Mouse (Mus musculus) E14TG2a.4 (cell line): ENCODE results near the gene Manbal.

Experiments
- CTCF ChIP-seq: conservative IDR thresholded peaks from 2 replicates; pipeline ENCODE4 v1.5.1; 2014; ENCODE audit warnings: low read length
- NANOG ChIP-seq: IDR thresholded peaks from 2 replicates; pipeline ENCODE4 v1.6.1; 2014; ENCODE audit warnings: borderline replicate concordance, low read length, mixed read lengths
- POU5F1 ChIP-seq: IDR thresholded peaks from 2 replicates; pipeline ENCODE4 v1.6.1; 2014; ENCODE audit warnings: low read length, borderline replicate concordance

DNA sequence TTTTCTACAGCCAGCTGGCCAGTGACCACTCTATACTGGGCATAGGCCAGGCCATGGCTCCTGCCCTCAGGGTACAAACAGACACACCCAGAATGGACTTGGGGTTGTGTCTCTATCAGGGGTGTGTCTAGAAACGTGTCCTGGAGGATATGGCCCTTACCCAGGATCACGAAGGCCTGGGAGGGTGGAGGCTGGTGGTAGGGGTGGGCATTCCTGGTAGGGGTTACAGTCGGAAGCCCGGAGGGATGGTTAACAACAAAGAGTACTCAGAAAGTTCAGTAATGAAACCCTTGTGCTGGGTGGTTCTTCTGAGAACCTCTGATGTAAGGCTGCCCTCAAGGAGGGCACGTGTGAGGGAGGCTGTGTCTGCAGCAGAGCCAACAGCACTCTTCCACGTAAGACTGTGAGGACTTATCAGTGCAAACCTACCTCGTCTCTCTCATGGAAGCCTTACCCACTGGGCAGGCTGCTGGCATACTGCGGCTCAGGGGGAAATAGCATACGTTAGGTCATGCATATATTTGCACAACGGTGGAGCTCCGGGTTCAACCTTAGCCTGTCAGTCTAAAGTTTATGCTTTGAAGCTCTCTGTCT, 54.8 kb downstream of the Manbal start:
- no peak for TF ChIP-seq CTCF
- TF ChIP-seq NANOG, result no peak
- no peak for TF ChIP-seq POU5F1
